Mouse (Mus musculus): ENCODE results near the gene Bex4.
"Not testable (repeated sequence)": the region's sequence is repeated elsewhere in the genome, so short reads cannot be mapped to it uniquely, and the experiment has no call there.

DNA sequence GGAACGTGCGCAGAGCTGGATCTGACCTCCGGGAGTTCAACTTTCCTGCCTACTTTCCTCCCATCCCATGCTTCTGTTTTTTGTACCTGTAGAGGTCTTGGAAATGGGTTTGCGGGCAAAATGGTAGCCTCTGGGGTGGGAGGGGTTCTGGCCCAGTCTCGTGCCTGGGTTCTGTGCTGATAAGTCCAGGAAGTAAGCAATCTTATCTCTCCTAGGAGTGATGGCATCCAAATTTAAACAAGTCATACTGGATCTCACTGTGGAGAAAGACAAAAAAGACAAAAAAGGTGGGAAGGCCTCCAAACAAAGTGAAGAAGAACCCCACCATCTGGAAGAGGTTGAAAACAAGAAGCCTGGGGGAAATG lies 826 bp downstream of the Bex4 start:
- TF ChIP-seq CTCF (IDR thresholded peaks at IDR 0.05; ENCODE audit: insufficient read depth, low read length); POLR2A (IDR thresholded peaks at IDR 0.05; ENCODE audit: borderline replicate concordance, extremely low read depth, low read depth, low read length): not testable (repeated sequence)
